Mouse (Mus musculus) gastrocnemius, postnatal 36 days (tissue): Measurements from ENCODE around the gene Fmnl1. TPM values are rescaled to one million over a fixed set of nuclear protein-coding genes. Genes with fewer than 3 reads are reported as not detected.
"Not testable (repeated sequence)": the region's sequence is repeated elsewhere in the genome, so short reads cannot be mapped to it uniquely, and the experiment has no call there.

Source experiments
- DNase-seq, 2 experiments: peaks; one replicate each; pipeline ENCODE4 v3.0.0; 2022
- intact Hi-C: fragments of 180-260 bp; cut with DNase I; formaldehyde crosslinking; loops from one replicate; pipeline ENCODE4 v1.15.1; 2025
- total RNA-seq, 2 experiments: library from RNA; stranded (reverse); gene quantifications; 2 replicates each; pipeline ENCODE4 v1.2.3; 2021

Fmnl1 gene
- total RNA-seq, 2 experiments from 2014 or later, result 3.6 to 5.6 TPM

- intact Hi-C loops, result no loop called here
Measured at GRCm38 (mm10) chr11:103215355-103215754, 44.4 kb downstream of the Fmnl1 start.

GRCm38 (mm10) chr11:103217790-103218516, 47.0 kb downstream of the Fmnl1 start, which contains the start of gene Spata32:
Gene Spata32 (minus strand): TSS chr11:103218432.
- intact Hi-C loops, result no loop called here
- peak in 1 of 2 experiments; percentile 26 for DNase-seq

More at GRCm38 (mm10) chr11:103215355-103215754, 44.4 kb downstream of the Fmnl1 start:
- DNase-seq, result no peak

- intact Hi-C loops, result no loop called here
- no peak for DNase-seq
Measured at GRCm38 (mm10) chr11:103218517-103218901, 47.6 kb downstream of the Fmnl1 start.

GRCm38 (mm10) chr11:103219259-103219658, 48.4 kb downstream of the Fmnl1 start:
- intact Hi-C loops, result no loop called here
- no peak for DNase-seq

- DNase-seq, result no peak
- intact Hi-C loops, result no loop called here
Measured at GRCm38 (mm10) chr11:103219995-103220394, 49.1 kb downstream of the Fmnl1 start.

GRCm38 (mm10) chr11:103221437-103221836, 50.5 kb downstream of the Fmnl1 start:
- intact Hi-C loops, result no loop called here
- DNase-seq, result no peak

- intact Hi-C loops, DNase-seq: not testable (repeated sequence)
Measured at GRCm38 (mm10) chr11:103222718-103223117, 51.8 kb downstream of the Fmnl1 start.

- DNase-seq, result no peak
- intact Hi-C loops, result no loop called here
Measured at GRCm38 (mm10) chr11:103223444-103223843, 52.5 kb downstream of the Fmnl1 start.

- intact Hi-C loops, result no loop called here
Measured at GRCm38 (mm10) chr11:103223951-103224456, 53.1 kb downstream of the Fmnl1 start.

GRCm38 (mm10) chr11:103229608-103230007, 58.7 kb downstream of the Fmnl1 start:
- intact Hi-C loops, result loop anchor here (5.0 kb wide), 1 partner anchor 57 kb away; the partner anchor contains the start of gene Fmnl1
- DNase-seq, result no peak

More at GRCm38 (mm10) chr11:103223951-103224456, 53.1 kb downstream of the Fmnl1 start:
- DNase-seq, result peak; percentile 50 to 57

GRCm38 (mm10) chr11:103230626-103231025, 59.7 kb downstream of the Fmnl1 start:
- intact Hi-C loops, result loop anchor here (5.0 kb wide), 1 partner anchor 58 kb away; the partner anchor contains the start of gene Fmnl1
- DNase-seq, result peak; percentile 59 to 60

GRCm38 (mm10) chr11:103231367-103231766, 60.5 kb downstream of the Fmnl1 start:
- intact Hi-C loops, result loop anchor here (5.0 kb wide), 1 partner anchor 59 kb away; the partner anchor contains the start of gene Fmnl1
- no peak for DNase-seq

- peak; percentile 79 to 84 for DNase-seq
- intact Hi-C loops, result loop anchor here (1.0 to 5.0 kb wide), 3 partner anchors 36 to 93 kb away; partner anchors contain the start of gene Fmnl1
Measured at GRCm38 (mm10) chr11:103232966-103233365, 62.1 kb downstream of the Fmnl1 start.

- DNase-seq, result peak in 1 of 2 experiments; percentile 11
- intact Hi-C loops, result loop anchor here (5.0 kb wide), 1 partner anchor 62 kb away; the partner anchor contains the start of gene Fmnl1
Measured at GRCm38 (mm10) chr11:103234447-103234846, 63.5 kb downstream of the Fmnl1 start.

- DNase-seq, result peak; percentile 56 to 61
- intact Hi-C loops, result no loop called here
Measured at GRCm38 (mm10) chr11:103235702-103236101, 64.8 kb downstream of the Fmnl1 start.

GRCm38 (mm10) chr11:103236431-103236830, 65.5 kb downstream of the Fmnl1 start:
- peak in 1 of 2 experiments; percentile 13 for DNase-seq
- intact Hi-C loops, result no loop called here

- intact Hi-C loops, result no loop called here
- peak in 1 of 2 experiments; percentile 20 for DNase-seq
Measured at GRCm38 (mm10) chr11:103236903-103237302, 66.0 kb downstream of the Fmnl1 start.

- intact Hi-C loops, result no loop called here
- no peak for DNase-seq
Measured at GRCm38 (mm10) chr11:103237757-103238156, 66.8 kb downstream of the Fmnl1 start.

- DNase-seq, result peak in 1 of 2 experiments; percentile 40
- intact Hi-C loops, result no loop called here
Measured at GRCm38 (mm10) chr11:103240740-103241139, 69.8 kb downstream of the Fmnl1 start.

GRCm38 (mm10) chr11:103244856-103245255, 73.9 kb downstream of the Fmnl1 start:
- intact Hi-C loops, result no loop called here
- DNase-seq, result no peak

- DNase-seq, result peak in 1 of 2 experiments; percentile 45
- intact Hi-C loops, result no loop called here
Measured at GRCm38 (mm10) chr11:103246081-103246730, 75.3 kb downstream of the Fmnl1 start.
